Mouse (Mus musculus): ENCODE measurements around the gene Cel.

The Cel gene

DNA sequence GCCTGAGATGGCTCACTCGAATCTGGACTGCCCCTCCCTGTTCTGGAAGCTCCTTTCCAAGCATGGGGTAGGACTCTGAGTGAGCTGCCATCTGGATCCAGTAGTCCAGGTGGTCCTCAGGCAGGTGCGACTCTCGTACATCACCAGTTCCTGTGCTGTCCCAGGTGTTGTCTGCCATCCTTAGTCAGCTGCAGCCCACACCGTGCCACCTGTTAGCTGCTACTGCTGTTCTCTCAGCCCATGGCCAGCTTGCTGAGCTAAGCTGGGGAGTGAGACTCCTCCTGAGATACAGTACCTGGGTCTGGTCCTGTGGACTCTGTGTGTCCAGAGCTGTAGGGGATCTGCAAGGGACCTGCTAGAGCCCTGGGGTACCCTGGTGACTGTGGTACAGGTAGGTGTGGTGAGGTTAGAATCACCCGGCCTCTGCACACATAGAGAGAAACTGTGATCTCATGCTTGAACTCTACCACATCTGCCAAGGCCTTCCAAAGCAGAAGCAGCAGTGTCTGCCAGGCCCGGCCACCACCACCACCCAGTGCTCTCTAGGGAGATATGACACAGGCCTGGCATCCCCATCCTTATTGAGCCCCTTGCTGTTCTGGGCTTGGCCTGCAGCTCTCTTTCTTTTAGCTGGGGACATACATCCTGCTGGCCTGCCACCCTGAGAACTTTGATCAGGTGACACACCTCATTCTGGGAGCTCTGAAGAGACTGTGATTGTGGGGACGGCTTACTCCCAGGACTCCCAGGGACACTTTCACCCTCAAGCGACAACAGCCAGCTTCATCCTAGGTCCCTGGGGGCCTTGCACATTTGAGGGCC is 25.0 kb downstream of the Cel start:
- CTCF ChIA-PET, result interaction anchor here (0.6 to 1.0 kb wide), 2 partner anchors 12 to 84 kb away, joined by 3 to 9 read pairs; no protein-coding TSS in a partner anchor

GRCm38 (mm10) chr2:28537634-28537920 is 25.6 kb downstream of the Cel start:
- CTCF ChIA-PET, result no interaction called here

- CTCF ChIA-PET, result no interaction called here
These were observed 26.2 kb downstream of the Cel start for GRCm38 (mm10) chr2:28536766-28537633.

DNA sequence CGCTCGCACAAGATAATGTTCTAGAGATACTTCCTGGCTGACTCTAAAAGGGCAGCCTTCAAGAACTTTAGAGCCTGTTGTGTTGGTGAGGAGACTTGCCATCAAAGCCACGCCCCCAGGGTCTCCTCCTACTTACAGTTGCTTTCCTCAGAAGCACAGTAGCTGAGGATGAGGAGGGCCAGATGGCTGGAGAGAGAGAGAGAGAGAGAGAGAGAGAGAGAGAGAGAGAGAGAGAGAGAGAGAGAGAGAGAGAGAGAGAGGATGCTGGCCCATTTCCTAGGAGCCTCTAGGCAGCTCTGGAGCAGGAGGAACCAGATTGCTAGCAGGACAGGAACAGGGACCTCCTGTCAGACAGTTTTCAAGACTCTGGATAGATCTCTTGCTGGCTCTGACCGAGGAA is 27.0 kb downstream of the Cel start:
- CTCF ChIA-PET, result interaction anchor here (0.6 to 1.7 kb wide), 2 partner anchors 19 to 30 kb away, joined by 6 to 8 read pairs; partner anchors contain the start of gene Gm10134

DNA sequence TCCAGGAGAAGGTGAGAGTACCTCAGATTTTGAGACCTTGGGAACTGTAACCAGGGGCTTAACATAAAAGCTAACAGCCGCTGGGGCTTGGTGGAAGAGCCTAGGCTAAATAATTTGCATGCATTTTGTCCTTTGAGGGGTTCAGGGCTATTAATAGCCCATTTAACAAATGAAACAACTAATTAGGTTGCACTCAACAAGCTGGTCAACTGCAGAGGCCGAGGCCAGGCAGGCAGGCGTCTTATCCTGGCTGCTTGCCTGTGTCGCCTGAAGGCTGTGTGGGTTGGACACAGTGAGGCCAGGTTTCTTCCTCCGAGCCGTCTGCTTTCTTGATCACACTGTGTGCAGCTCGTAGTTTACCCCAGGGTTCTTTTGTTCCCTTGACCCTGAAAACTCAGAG is 27.6 kb downstream of the Cel start:
- CTCF ChIA-PET, result interaction anchor here (1.7 kb wide), 1 partner anchor 18 kb away, joined by 6 read pairs; no protein-coding TSS in a partner anchor

DNA sequence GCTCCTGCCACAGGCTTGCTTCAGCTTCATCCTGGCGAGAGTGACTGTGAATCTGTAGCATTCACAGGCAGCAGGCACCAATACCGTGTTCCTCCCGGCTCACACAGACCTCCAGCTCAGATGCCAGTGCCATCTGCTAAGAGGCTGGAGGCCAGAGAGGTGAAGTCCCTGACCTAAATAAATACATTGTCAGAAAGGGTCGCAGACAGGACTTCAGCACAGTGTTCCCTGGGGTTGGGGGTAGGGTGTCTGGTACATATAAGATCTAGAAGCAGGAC is 28.0 kb downstream of the Cel start:
- CTCF ChIA-PET, result interaction anchor here (1.7 kb wide), 1 partner anchor 18 kb away, joined by 6 read pairs; no protein-coding TSS in a partner anchor

DNA sequence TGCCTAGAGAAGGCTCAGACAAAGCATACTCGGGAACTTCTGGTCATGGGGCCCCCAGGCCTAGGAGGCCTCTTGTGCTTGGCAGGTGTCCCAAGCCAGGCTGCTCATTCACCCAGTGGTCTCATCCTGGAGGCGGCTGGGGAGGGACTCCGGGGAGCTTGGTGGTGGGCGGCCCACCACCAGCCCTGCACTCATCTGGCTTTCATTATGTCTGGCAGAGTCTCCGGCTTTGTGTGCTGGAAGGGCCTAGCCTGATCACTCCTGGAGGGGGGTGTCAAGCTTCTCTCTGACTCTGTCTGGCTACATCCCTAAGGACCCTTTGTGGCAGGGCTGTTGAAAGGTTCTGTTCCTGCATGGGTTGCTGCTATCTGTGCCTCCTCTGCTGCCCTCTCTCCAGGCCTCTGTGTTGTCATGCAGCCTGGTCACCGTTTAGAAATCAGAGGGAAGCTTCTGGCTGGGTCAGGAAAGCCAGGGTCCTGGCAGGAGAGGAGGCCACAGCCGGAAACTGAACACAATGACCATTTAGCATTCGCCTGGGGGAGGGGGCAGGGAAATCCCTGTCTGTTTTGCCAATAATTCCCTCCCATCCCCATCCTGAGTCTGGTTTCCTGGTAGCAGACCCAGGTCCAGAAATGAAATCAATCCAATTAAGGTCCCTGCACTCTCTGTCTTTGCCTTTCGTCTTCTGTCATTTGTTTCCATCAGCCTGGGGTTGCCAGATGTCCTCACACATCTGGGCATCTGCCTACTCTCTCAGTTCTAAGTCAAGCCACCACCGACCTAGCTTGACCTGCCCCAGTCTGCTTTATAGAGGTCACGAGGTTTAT is 28.6 kb downstream of the Cel start:
- CTCF ChIA-PET, result interaction anchor here (1.7 kb wide), 1 partner anchor 17 kb away, joined by 6 read pairs; no protein-coding TSS in a partner anchor

DNA sequence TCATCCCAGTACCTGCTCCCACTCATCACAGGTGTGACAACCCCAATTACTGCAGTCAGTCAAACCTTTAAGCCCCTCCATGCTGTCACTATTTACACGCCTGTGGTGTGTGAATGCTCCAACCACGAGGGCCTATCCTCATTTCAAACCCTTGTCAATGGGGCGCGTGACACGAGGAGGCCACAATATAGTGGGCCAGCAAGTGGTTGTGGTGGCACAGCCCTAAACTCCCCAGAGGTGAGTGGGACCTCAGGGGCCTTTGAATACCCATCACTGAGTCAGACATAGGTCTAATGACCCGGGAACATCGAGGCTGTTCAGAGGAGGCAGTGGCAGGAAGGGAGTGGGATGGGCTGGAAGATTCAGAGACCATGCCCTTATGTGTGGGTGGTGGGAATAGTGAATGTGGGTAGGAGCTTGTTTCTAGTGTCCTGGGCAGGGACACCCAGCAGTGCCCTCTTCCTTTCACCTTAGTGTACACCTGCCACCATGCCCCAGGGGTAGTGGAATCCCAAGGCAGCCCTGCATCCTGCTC is 29.2 kb downstream of the Cel start:
- CTCF ChIA-PET, result interaction anchor here (1.5 kb wide), 1 partner anchor 14 kb away, joined by 5 read pairs; no protein-coding TSS in a partner anchor

DNA sequence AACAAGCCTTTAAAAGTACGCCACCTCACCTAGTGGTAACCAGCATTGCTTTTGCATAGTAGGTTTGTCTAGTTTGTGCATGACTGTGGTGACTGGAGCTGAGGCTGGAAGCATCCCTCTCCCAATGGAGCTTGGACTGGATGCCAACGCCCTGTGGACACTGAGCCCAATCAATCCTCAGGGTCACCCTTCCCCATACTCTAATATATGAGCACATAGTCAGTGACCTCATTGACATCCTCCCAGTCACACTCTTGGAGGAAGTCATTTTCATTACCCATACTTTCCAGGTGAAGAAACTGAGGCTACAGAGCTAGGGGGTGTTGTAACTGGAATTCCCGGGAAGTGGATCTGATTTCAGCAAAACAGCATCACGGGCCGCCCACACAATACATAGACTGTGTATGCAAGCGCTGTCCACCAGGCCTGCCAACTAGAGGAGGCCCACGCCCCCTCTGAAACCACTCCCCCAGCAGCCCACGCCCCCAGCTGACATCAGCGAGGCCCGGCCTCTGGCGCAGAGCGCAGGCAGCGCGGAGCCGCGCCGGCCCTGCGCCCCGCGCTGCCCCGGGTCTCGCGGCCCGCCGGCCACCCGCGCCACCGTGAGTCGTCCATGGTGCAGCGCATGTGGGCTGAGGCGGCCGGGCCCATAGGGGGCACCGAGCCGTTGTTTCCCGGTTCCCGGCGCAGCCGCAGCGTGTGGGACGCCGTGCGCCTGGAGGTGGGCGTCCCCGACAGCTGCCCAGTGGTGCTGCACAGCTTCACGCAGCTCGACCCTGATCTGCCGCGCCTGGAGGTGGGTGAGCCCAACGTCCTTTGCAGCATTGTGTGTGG is 30.0 kb downstream of the Cel start:
- CTCF ChIA-PET, result interaction anchor here (1.5 kb wide), 1 partner anchor 15 kb away, joined by 5 read pairs; no protein-coding TSS in a partner anchor

DNA sequence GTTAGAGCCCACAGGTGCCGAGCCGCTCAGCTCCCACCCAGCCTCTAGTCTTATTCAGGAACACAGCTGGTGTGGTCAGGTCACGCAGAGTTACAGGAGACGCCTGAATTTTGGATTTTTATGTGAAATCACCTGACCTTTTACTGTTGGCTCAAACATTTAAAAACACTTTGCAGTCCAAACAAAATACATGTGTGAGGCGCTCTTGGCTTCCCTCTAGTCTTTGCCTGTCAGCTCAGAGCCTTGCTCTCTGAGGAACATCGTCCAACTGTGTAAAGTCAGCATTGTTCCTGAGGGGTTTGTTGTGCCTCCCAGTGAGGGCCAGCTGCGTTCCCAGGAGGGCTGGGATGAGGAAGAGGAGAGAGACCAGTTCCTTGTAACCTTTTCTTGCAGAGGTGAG is 32.9 kb downstream of the Cel start:
- CTCF ChIA-PET, result no interaction called here

DNA sequence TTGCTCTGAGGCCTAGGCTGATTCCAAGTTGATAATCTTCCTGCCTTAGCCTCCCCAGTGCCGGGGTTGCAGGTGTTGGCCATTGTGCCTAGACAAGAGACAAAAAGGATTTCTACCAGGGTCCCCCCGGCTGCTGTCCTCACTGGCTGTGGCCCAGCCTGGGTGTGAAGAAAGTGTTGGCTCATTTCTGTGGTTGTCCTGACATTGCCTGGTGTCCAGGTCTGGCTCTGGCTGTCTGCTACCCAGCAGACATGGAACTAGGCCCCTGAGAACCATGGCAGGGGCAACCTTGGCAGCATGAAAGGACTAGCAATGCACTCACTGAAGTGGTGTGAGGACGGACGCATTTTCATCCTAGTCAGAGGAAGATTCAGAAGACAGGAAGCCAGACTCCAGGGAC is 33.3 kb downstream of the Cel start:
- CTCF ChIA-PET, result no interaction called here

DNA sequence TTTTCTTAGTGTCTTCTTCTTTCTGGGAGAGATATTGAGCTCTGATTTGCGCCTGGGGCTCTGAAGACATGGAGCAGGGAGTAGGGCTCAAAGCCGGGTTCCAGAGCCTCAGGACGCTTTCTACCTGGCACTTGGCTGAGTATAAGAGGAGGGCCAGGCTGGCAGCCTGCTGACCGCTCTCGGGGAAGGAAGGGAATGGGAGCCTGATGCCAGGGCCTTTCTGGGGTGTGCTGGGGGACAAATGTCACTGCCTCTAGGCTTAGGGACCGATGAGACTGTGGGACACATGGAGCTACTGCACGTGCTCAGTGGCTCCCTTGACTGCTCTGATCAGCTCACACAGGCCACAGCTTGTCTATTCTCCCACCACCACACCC is 34.9 kb downstream of the Cel start:
- CTCF ChIA-PET, result no interaction called here

DNA sequence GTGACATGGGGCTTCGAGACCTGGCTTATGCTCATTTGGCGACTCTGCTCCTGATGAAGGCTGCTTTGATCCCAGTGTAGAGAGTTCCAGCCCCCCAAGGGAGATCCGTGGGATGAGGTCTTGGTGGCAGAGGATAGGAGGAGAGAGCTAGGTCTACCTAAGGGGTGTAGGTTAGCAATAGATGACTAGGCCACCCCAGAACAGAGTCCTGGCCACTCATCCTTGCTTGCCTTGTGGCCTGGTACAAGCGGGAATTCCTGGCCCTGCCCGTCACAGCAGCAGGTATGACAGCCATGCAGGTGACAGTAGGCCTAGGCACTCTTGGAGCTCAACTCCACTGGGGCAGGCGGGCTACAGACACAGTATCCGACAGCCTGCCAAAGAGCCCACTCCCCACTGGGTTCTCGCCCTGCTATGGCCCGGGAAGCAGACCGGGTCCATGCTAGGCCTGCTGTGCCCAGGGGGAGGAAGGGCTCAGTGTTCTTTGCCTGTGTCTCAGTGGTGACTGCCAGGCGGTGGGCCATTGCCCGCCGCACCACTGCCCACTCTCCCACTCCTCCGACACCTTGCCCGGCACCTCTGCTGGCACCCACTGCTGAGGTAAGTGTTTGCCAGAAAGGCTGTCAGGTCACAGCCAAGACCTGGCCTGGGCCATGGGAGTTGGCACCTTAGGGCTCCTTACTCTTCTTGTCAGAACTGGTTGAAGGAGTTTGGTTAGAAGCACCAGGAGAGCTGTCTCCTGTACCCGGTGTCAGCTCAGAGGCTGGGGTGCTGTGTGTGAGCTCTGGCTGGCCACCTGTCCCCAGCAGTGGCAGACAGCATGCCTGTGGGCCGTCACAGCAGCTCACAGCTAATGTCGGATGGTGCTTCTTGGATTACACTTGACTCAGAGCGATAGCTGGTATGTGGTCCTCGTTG is 35.5 kb downstream of the Cel start:
- CTCF ChIA-PET, result no interaction called here

DNA sequence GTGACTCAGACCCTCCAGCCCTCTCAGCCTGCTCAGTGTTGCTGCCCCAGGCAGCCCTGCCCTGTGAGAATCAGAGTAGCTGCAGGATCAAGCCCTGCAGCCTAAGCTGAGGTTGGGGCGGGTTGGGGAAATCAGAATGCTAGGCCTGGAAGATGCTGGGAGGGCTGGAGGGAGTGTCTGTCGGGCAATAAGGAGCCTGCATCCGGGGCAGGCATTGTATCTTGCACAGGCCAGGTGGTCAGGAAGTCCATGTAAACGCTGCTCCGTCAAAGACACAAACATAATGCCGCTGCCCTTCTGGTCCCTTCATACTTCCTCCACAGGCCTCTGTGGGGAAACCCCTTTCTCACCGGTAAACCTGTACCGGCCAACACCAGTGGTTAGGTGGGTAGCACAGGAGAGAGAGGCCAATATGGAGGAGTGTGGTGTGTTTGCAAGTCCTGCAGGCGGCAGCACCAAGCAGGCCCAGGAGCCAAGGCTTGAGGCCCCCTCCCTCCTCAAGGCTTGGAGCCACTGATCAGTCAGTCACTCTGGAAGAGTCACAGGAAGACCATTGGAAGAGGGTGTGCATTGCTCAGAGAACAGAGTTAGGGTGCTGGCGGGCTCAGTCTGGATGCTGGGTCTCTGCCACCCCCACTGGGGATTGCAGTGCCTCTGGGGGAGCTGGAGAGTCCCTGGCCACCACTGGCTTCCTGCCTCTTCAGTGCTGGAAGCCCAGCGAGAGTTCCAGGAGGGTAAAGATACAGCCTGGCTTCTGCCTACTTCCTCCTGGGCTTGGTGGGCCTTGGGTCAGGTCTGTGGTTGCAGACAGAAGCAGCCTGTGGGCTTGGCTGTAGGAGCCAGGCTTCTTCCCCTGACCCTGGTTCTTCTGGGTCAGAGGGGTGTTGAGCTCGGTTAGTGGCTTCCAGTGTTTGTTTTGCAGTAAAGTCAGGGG is 37.0 kb downstream of the Cel start:
- CTCF ChIA-PET, result interaction anchor here (1.0 to 1.7 kb wide), 3 partner anchors 12 to 22 kb away, joined by 3 to 7 read pairs (median 7); no protein-coding TSS in a partner anchor

DNA sequence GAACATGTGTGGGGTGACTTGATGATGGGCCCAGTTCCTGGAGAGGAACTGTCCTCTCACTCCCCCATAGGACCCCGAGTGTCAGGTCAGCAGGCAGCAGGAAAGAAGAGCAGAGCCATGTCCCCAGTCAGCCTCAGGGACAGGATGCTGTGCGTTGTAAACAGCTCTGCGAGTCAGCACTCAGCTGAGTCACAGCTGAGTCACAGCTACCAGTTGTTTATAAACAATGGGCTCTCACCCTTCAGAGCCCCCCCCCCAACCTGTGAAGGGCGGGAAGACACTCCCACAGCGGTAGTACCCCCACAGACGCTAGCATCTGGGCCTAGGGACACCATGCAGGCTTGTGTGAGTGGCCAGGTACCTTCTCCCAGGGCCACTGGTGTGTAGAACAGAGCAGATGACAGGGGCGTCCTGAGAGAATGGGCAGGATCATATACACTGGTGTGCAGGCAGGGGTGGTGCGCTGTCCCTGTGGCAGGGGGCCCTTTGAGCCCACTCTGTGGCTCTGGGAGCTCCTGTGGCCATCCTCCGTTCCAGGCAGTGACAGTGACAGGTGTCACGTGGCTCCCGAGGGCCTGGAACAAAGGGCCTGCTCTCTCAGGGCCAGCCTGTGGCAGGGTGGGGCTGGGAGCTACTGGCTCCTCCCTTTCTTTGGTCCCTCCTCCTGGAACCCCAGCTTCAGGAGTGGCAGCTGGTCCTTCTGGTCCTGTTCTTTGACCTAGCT is 37.8 kb downstream of the Cel start:
- CTCF ChIA-PET, result interaction anchor here (1.1 to 1.7 kb wide), 2 partner anchors 13 to 22 kb away, joined by 3 to 7 read pairs; no protein-coding TSS in a partner anchor

DNA sequence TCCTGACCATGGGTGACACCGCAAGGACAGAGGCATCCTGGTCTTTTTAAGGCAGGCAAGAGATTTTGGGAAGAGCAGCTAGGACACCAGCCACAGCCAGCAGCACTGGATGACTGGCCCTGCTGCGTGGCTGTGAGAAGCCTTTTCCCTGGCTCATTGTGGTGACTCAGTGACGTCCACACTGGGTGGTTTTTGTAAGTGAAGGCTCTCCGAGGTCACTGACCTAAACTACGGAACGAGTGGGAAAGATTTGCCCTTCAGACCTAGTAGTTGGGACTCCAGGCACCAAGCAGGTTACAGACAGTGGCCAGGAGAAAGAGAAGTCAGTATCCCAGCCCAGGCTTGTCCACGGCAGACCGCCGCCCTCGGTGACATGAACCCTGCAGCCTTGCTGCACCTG is 38.8 kb downstream of the Cel start:
- CTCF ChIA-PET, result interaction anchor here (1.7 kb wide), 1 partner anchor 23 kb away, joined by 7 read pairs; no protein-coding TSS in a partner anchor

- CTCF ChIA-PET, result no interaction called here
These were observed 39.5 kb downstream of the Cel start for GRCm38 (mm10) chr2:28523643-28524117.

DNA sequence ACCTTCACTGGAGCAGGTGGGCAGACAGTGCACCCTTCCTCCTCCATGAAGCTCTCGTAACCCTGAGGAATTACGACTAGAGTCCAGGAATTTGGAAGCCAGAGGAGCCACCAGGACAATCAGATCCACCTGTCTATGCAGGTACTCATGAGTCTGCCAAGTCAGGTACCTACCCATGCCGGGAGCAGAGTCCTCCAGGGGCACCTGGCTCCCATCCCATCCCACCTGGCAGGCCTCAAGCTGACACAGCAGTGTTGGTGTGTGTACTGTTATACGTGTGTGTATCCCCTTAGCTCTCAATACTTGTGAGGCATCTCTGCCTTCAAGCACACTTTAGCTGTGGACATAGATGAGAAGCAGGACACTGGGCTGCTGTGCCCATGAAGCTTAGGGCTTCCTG is 41.0 kb downstream of the Cel start:
- CTCF ChIA-PET, result no interaction called here

Measured in spleen, embryonic (tissue).